Mouse (Mus musculus) neural tube, embryonic 11.5 days (tissue): ENCODE data around the gene Gm44805. TPM values are rescaled to one million over a fixed set of nuclear protein-coding genes. Genes with fewer than 3 reads are reported as not detected.
"Not testable (repeated sequence)": the region's sequence is repeated elsewhere in the genome, so short reads cannot be mapped to it uniquely, and the experiment has no call there.

Source experiments
- ATAC-seq: fragments of 200-750 bp; cut with Nextera tagmentation; 2 replicates; pipeline ENCODE4 v1.8.0; 2017; ENCODE audit warnings: moderate number of reproducible peaks, mild to moderate bottlenecking, moderate TSS enrichment, moderate library complexity; ENCODE audit not compliant: insufficient read depth, low FRiP score, low TSS enrichment
- DNase-seq: peaks from one replicate; pipeline ENCODE4 v3.0.0-alpha.2; 2015; ENCODE audit warnings: low spot score
- H3K27ac ChIP-seq: fragments of 300-500 bp; sonication (generic); 2 replicates; pipeline ENCODE4 v1.5.1; 2014; ENCODE audit warnings: low read depth, mild to moderate bottlenecking, low read length
- H3K27me3 ChIP-seq: fragments of 300-500 bp; sonication (generic); 2 replicates; pipeline ENCODE4 v1.6.1; 2014; ENCODE audit warnings: mild to moderate bottlenecking, low read length, mixed read lengths; ENCODE audit not compliant: control insufficient read depth, insufficient read depth
- H3K36me3 ChIP-seq: fragments of 300-500 bp; sonication (generic); 2 replicates; pipeline ENCODE4 v1.6.1; 2014; ENCODE audit warnings: mild to moderate bottlenecking, low read length, moderate library complexity, mixed read lengths; ENCODE audit not compliant: control insufficient read depth, insufficient read depth
- H3K4me1 ChIP-seq: fragments of 300-500 bp; sonication (generic); 2 replicates; pipeline ENCODE4 v1.6.1; 2014; ENCODE audit warnings: low read length, mixed read lengths; ENCODE audit not compliant: control insufficient read depth, insufficient read depth
- H3K4me2 ChIP-seq: fragments of 300-500 bp; sonication (generic); 2 replicates; pipeline ENCODE4 v1.6.1; 2014; ENCODE audit warnings: low read depth, mild to moderate bottlenecking, moderate library complexity
- H3K4me3 ChIP-seq: fragments of 300-500 bp; sonication (generic); 2 replicates; pipeline ENCODE4 v1.5.1; 2014; ENCODE audit warnings: low read depth, low read length
- H3K9ac ChIP-seq: fragments of 300-500 bp; sonication (generic); 2 replicates; pipeline ENCODE4 v1.6.1; 2014; ENCODE audit warnings: mild to moderate bottlenecking, low read length
- H3K9me3 ChIP-seq: fragments of 300-500 bp; sonication (generic); 2 replicates; pipeline ENCODE4 v1.6.1; 2016; ENCODE audit warnings: low read length; ENCODE audit not compliant: control insufficient read depth
- WGBS: fragments of 180-500 bp; shearing (Covaris S2); extraction: QIAGEN DNeasy Blood & Tissue Kit; methylation state at CpG from one replicate; pipeline ENCODE4 v1.1.7; 2014; 5-methylcytosine and 5-hydroxymethylcytosine counted together
- polyA plus RNA-seq: library from polyadenylated mRNA; unstranded; fragments of >200 nt; fragmentation: Nextera tagmentation; extraction: Ambion mirVana; gene quantifications from 2 replicates; pipeline ENCODE4 v1.2.1, GENCODE M21; 2014

Gm44805 gene
- polyA plus RNA-seq, 1 experiment from 2014 or later: not detected

GRCm38 (mm10) chr7:19688611-19689010 is 7.4 kb upstream of the Gm44805 start:
- H3K36me3 ChIP-seq: no peaks in the 10 kb centered on the region
- 92% methylated on average over 2 of the region's 2 CpGs for WGBS
- H3K9ac ChIP-seq: no peak overlapping the region
- H3K4me2 ChIP-seq: no peak overlapping the region
- no peaks in the 10 kb centered on the region for H3K4me1 ChIP-seq
- H3K9me3 ChIP-seq: no peaks in the 10 kb centered on the region
- H3K27ac ChIP-seq: no peak overlapping the region
- no peak overlapping the region for H3K4me3 ChIP-seq
- no peak for DNase-seq
- no peak for ATAC-seq
- no peaks in the 10 kb centered on the region for H3K27me3 ChIP-seq

- Histone ChIP-seq H3K36me3 (no peaks in the 10 kb centered on the region), H3K27ac (no peak overlapping the region), H3K9me3 (no peaks in the 10 kb centered on the region), H3K27me3 (no peaks in the 10 kb centered on the region), H3K4me2 (no peak overlapping the region), H3K9ac (no peak overlapping the region), H3K4me1 (no peaks in the 10 kb centered on the region), H3K4me3 (no peak overlapping the region)
- WGBS: 90% methylated on average over 10 of the region's 10 CpGs
- DNase-seq (no peak), ATAC-seq (no peak)
Measured at GRCm38 (mm10) chr7:19688101-19688500, 6.9 kb upstream of the Gm44805 start.

GRCm38 (mm10) chr7:19686927-19687583 is 5.8 kb upstream of the Gm44805 start:
- not testable (repeated sequence) for H3K9me3 ChIP-seq, ATAC-seq, H3K9ac ChIP-seq, H3K27me3 ChIP-seq, H3K4me2 ChIP-seq, DNase-seq, H3K27ac ChIP-seq, H3K36me3 ChIP-seq, H3K4me1 ChIP-seq, H3K4me3 ChIP-seq
- 72% methylated on average over 8 of the region's 8 CpGs for WGBS

GRCm38 (mm10) chr7:19686521-19686920 is 5.3 kb upstream of the Gm44805 start:
- 85% methylated on average over 6 of the region's 6 CpGs for WGBS
- no peaks in the 10 kb centered on the region for H3K4me1 ChIP-seq
- DNase-seq: no peak

GRCm38 (mm10) chr7:19685374-19685773 is 4.2 kb upstream of the Gm44805 start:
- Histone ChIP-seq H3K9me3 (no peaks in the 10 kb centered on the region), H3K4me2 (no peak overlapping the region), H3K9ac (no peak overlapping the region), H3K4me1 (no peaks in the 10 kb centered on the region), H3K4me3 (no peak overlapping the region), H3K36me3 (no peaks in the 10 kb centered on the region), H3K27me3 (no peaks in the 10 kb centered on the region), H3K27ac (no peak overlapping the region)
- DNase-seq (no peak), ATAC-seq (no peak)
- WGBS: 64% methylated on average over 4 of the region's 4 CpGs

More at GRCm38 (mm10) chr7:19686521-19686920, 5.3 kb upstream of the Gm44805 start:
- Histone ChIP-seq H3K4me3 (no peak overlapping the region), H3K36me3 (no peaks in the 10 kb centered on the region), H3K9me3 (no peaks in the 10 kb centered on the region), H3K9ac (no peak overlapping the region), H3K27me3 (no peaks in the 10 kb centered on the region), H3K4me2 (no peak overlapping the region), H3K27ac (no peak overlapping the region)
- no peak for ATAC-seq

- Histone ChIP-seq H3K9me3 (no peaks in the 10 kb centered on the region), H3K27me3 (no peaks in the 10 kb centered on the region), H3K27ac (no peak overlapping the region), H3K9ac (no peak overlapping the region), H3K4me3 (no peak overlapping the region), H3K36me3 (no peaks in the 10 kb centered on the region), H3K4me1 (no peaks in the 10 kb centered on the region), H3K4me2 (no peak overlapping the region)
- WGBS: 86% methylated on average over 6 of the region's 6 CpGs
- no peak for ATAC-seq
- DNase-seq: no peak
Measured at GRCm38 (mm10) chr7:19683771-19684201, 2.6 kb upstream of the Gm44805 start.

GRCm38 (mm10) chr7:19682979-19683378 is 1.8 kb upstream of the Gm44805 start:
- ATAC-seq (no peak), DNase-seq (no peak)
- WGBS: 79% methylated on average over 3 of the region's 3 CpGs
- Histone ChIP-seq H3K9ac (no peak overlapping the region), H3K4me3 (no peak overlapping the region), H3K27me3 (no peaks in the 10 kb centered on the region), H3K36me3 (no peaks in the 10 kb centered on the region), H3K4me1 (no peaks in the 10 kb centered on the region), H3K4me2 (no peak overlapping the region), H3K27ac (no peak overlapping the region), H3K9me3 (no peaks in the 10 kb centered on the region)

GRCm38 (mm10) chr7:19680702-19681101 is 521 bp downstream of the Gm44805 start:
- Histone ChIP-seq H3K9me3 (no peaks in the 10 kb centered on the region), H3K4me1 (no peaks in the 10 kb centered on the region), H3K9ac (no peak overlapping the region), H3K27me3 (no peaks in the 10 kb centered on the region), H3K27ac (no peak overlapping the region), H3K4me3 (no peak overlapping the region), H3K36me3 (no peaks in the 10 kb centered on the region), H3K4me2 (no peak overlapping the region)
- DNase-seq (no peak), ATAC-seq (no peak)
- WGBS: 89% methylated on average over 2 of the region's 2 CpGs

- no peak for ATAC-seq
- 94% methylated on average over 3 of the region's 3 CpGs for WGBS
- no peak overlapping the region for H3K9ac ChIP-seq
Measured at GRCm38 (mm10) chr7:19678901-19679300, 2.3 kb downstream of the Gm44805 start.

More at GRCm38 (mm10) chr7:19678901-19679300, 2.3 kb downstream of the Gm44805 start:
- Histone ChIP-seq H3K4me2 (no peak overlapping the region), H3K9me3 (no peaks in the 10 kb centered on the region), H3K4me1 (no peaks in the 10 kb centered on the region), H3K4me3 (no peak overlapping the region), H3K36me3 (no peaks in the 10 kb centered on the region), H3K27me3 (no peaks in the 10 kb centered on the region), H3K27ac (no peak overlapping the region)
- DNase-seq: no peak
